Mouse (Mus musculus) adipocyte (in vitro differentiated cells): ENCODE measurements around the gene Plekhj1.
"Not testable (repeated sequence)": the region's sequence is repeated elsewhere in the genome, so short reads cannot be mapped to it uniquely, and the experiment has no call there.

Experiments used
- DNase-seq: peaks from one replicate; pipeline ENCODE4 v3.0.0-alpha.2; 2016; ENCODE audit warnings: low spot score

Plekhj1 gene

GRCm38 (mm10) chr10:80826151-80827062 is 28.0 kb upstream of the Plekhj1 start, which contains the start of gene Oaz1:
TSS of gene Oaz1 (plus strand) at chr10:80826656.
- peak; percentile 100 for DNase-seq

GRCm38 (mm10) chr10:80824827-80825226 is 26.4 kb upstream of the Plekhj1 start:
- no peak for DNase-seq

GRCm38 (mm10) chr10:80823847-80824643 is 25.6 kb upstream of the Plekhj1 start:
- DNase-seq: no peak

- DNase-seq: no peak
Measured at GRCm38 (mm10) chr10:80823316-80823715, 24.9 kb upstream of the Plekhj1 start.

- no peak for DNase-seq
Measured at GRCm38 (mm10) chr10:80822528-80822927, 24.1 kb upstream of the Plekhj1 start.

DNA sequence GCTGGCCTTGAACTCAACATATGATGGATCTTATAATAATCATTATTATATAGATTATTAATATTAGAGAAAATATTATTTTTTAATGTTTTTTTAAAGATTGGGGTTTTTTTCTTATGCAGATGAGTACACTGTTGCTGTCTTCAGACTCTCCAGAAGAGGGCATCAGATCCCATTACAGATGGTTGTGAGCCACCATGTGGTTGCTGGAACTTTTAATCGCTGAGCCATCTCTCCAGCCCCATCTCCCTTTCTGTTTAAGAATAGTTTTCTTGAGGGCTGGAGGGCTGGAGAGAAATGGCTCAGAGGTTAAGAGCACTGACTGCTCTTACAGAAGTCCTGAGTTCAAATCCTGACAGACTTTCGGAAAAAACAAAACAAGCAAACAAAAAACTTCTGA is 23.6 kb upstream of the Plekhj1 start:
- no peak for DNase-seq

DNA sequence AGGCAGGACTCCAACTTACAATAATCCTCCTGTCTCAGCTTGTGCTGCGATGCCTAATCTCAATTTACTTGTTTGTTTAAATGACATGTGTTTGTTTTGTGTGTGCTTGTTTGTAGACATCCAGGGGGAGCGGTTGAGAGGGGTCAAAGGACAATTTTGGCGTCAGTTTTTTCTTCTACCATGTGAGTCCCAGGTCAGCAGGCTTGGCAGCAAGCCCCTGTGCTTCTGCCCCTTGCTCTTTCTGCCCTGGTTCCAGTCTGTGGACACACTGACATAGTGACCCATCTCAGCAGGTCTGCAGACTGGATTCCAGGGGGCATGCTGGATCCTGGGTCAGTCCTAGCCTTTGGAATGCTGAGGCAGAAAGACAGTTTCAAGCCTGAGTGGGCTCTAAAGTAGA is 21.0 kb upstream of the Plekhj1 start:
- DNase-seq: no peak

- no peak for DNase-seq
Measured at GRCm38 (mm10) chr10:80818599-80819281, 20.3 kb upstream of the Plekhj1 start.

GRCm38 (mm10) chr10:80817955-80818354 is 19.5 kb upstream of the Plekhj1 start:
- DNase-seq: not testable (repeated sequence)

DNA sequence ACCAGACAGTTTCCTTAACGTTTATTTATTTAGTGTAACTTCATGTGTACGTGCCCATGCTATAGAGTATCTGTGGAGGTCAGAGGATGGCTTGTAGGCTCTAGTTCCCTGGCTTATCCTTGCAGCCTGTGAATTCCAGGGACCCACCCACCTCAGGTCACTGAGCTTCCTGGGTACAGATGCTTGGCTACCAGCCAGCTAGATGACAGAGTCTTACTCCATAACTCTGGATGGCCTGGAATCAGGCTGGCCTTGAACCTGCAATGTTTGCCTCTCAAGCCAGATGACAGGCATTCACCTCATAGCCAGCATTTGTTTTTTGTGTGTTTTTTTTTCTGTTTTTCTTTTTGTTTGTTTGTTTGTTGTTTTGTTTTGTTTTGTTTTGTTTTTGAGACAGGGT is 18.7 kb upstream of the Plekhj1 start:
- DNase-seq: no peak

GRCm38 (mm10) chr10:80816303-80816702 is 17.9 kb upstream of the Plekhj1 start:
- not testable (repeated sequence) for DNase-seq

DNA sequence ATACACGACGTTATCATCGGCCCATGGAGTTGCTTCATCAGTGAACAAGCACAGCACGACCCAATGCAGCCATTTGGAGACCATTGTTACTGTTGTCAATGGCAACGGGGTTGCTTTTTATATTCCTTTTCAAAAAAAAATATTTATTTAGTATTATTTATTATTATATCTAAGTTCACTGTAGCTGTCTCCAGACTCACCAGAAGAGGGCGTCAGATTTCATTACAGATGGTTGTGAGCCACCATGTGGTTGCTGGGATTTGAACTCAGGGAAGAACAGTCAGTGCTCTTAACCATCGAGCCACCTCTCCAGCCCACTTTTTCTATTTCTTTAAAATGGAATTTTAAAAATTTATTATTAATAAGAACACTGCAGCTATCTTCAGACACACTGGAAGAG is 16.4 kb upstream of the Plekhj1 start:
- no peak for DNase-seq

GRCm38 (mm10) chr10:80813366-80813765 is 14.9 kb upstream of the Plekhj1 start, which contains the start of gene Jsrp1:
TSS of gene Jsrp1 (minus strand) at chr10:80813498.
- DNase-seq: no peak

GRCm38 (mm10) chr10:80812391-80813041 is 14.1 kb upstream of the Plekhj1 start:
- peak; percentile 56 for DNase-seq

GRCm38 (mm10) chr10:80810084-80810483 is 11.7 kb upstream of the Plekhj1 start:
- DNase-seq: no peak

- DNase-seq: no peak
Measured at GRCm38 (mm10) chr10:80808985-80809632, 10.7 kb upstream of the Plekhj1 start.

- DNase-seq: no peak
Measured at GRCm38 (mm10) chr10:80808099-80808984, 9.9 kb upstream of the Plekhj1 start.

DNA sequence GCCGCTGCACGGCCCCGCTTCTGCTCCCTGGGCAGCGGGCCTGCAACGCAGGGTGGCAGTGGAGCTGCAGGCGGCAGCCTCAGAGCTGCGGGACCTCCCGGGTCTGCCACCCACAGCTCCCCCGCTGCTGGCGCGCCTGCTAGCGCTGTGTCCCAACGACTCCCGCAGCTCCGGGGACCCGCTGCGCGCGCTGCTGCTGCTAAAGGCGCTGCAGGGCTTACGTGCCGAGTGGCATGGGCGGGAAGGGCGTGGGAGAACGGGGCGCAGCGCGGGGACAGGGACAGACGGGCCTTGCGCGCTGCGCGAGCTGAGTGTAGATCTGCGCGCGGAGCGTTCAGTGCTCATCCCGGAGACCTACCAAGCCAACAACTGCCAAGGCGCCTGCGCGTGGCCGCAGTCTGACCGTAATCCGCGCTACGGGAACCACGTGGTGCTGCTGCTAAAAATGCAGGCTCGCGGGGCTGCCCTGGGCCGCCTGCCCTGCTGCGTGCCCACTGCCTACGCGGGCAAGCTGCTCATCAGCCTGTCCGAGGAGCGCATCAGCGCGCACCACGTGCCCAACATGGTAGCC is 8.7 kb upstream of the Plekhj1 start:
- no peak for DNase-seq

DNA sequence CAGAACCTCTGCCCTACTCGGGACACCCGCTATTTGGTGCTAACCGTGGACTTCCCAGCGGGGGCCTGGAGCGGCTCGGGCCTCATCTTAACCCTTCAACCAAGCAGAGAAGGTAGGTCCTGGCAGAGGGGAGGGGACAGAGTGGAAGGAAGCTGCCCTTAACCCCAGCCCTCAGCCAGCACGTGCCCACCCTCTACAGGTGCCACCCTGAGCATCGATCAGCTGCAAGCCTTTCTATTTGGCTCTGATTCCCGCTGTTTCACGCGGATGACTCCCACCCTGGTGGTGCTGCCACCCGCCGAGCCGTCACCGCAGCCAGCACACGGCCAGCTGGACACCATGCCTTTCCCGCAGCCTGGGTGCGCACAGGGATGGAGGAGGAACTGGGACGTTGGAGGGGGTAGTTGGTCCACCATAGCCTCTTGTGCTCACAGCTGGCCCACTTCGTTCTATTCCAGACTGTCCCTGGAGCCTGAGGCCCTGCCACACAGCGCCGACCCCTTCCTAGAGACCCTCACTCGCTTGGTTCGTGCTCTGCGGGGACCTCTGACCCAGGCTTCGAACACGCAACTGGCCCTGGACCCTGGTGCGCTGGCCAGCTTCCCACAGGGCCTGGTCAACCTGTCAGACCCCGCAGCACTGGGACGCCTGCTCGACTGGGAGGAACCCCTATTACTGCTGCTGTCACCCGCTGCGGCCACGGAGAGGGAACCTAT is 8.1 kb upstream of the Plekhj1 start:
- DNase-seq: no peak
